Mouse (Mus musculus): ENCODE data around the gene Tubb2a.
A peak's percentile ranks its signal among the peaks of the same experiment; 100 is the strongest.
"Not testable (repeated sequence)": the region's sequence is repeated elsewhere in the genome, so short reads cannot be mapped to it uniquely, and the experiment has no call there.

Gene Tubb2a

GRCm38 (mm10) chr13:34088871-34089288 lies 11.1 kb upstream of the Tubb2a start:
- peak in 1 of 2 experiments; percentile 5 for DNase-seq

DNA sequence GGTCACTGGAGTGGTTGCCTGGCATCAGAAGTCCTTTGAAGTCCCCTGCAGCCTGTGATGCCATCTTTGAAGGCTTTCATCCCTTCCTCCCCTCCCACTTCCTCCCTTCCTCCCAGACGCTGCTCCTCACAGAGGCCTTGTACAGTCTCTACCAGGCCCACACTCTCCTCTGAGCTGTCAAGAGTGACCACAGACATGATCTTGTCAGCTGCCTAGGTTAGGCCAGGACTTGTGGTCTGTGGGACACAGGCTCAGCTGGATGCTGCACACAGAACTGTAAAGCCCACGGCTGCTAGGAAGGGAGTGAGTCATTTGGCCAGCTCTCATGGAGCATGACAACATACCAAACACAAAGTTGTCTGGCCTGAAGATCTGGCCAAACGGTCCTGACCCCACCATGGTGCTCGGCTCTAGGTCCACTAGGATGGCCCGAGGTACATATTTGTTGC lies 10.4 kb upstream of the Tubb2a start:
- DNase-seq = not testable (repeated sequence)

- no peak for DNase-seq
These were observed 9.4 kb upstream of the Tubb2a start for GRCm38 (mm10) chr13:34087052-34087812.

DNA sequence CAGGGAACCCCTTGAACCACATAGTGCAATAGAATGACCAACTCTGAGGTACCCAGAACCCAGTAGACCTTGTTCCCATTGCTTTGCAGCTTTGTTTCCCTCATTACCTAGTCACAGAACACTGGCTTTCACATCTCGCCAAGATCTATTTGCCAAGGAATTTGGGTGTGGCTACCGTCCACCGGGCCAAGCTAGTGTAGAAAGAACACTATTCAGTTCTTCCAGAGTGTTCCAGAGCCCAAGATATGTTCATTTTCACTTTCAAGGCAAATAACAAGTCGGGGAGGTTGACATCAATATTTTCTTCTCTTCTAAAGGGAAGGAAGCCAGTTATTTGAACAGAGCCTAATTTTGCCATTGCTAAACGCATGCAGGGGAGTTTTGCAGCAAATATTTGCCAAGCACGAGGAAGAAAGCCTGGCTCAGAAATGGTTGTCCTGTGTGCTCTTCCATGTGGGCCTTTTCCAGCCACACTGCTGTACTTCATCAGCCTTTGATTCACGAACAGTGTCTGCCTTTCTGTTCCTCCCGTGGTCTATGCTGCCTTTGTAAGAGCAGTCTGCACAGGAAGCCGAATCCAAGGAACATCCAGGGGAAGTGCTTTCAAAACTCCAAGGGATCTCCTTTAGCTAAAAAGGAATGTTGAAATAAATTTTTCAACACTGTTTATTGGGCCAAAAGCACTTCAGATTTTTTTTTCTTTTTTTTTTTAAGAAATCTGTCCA lies 6.4 kb upstream of the Tubb2a start:
- DNase-seq = no peak

GRCm38 (mm10) chr13:34081926-34082325 lies 4.1 kb upstream of the Tubb2a start:
- no peak for DNase-seq

GRCm38 (mm10) chr13:34079801-34080200 lies 2.0 kb upstream of the Tubb2a start:
- no peak for DNase-seq

GRCm38 (mm10) chr13:34078500-34079280 lies 883 bp upstream of the Tubb2a start:
- peak; percentile 6 to 14 for DNase-seq

DNA sequence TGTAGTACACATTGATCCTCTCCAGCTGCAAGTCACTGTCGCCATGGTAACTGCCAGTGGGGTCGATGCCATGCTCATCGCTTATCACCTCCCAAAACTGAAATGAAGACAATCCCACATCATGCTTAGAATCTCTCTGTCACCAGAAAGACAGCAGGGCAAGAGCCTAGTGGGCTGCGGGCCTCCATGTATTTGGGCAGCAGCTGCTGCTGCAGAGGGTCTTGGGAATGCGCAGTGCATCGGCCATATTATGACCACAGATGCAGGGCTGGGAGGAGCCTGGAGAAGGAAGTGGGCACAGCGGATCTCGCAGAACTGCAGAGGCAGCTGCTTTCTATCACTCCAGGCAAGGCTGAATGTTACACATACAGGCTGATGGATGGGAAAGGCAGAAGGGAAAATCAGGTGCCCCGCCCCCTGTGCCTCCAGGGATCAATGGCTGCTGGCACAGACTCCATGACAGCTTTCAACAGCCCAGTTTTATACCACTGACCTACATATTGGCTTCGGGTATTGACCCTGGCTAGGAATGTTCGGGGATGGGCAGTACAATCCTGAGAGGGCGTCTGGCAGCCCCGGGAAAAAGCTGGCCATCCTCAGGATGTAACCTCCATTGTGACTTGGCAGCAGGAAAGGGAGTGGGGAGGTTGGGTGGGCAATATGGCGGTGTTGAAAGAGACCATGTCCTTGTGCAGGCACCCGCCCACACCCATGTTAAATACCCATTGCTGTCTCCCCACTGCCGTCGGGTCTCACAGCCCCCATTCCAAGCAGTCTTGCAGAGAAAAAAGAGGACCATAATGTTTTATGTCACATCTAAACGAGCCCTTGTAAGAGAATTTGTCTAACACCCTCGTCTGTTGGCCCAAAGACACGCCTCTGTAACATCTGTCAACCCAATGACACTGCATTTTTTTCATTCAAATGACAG lies 981 bp downstream of the Tubb2a start:
- peak; percentile 3 to 4 for DNase-seq

- DNase-seq = not testable (repeated sequence)
These were observed 1.9 kb downstream of the Tubb2a start for GRCm38 (mm10) chr13:34075893-34076292.

DNA sequence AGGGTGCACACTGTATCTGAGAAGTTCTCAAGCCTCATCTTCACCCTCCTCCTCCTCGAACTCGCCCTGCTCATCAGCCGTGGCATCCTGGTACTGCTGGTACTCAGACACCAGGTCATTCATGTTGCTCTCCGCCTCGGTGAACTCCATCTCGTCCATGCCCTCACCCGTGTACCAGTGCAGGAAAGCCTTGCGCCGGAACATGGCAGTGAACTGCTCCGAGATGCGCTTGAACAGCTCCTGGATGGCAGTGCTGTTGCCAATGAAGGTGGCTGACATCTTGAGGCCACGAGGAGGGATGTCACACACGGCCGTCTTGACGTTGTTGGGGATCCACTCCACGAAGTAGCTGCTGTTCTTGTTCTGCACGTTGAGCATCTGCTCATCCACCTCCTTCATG lies 3.4 kb downstream of the Tubb2a start:
- DNase-seq = not testable (repeated sequence)

- DNase-seq = no peak
These were observed 5.0 kb downstream of the Tubb2a start for GRCm38 (mm10) chr13:34072847-34073246.

GRCm38 (mm10) chr13:34071836-34072235 lies 6.0 kb downstream of the Tubb2a start:
- DNase-seq = no peak

DNA sequence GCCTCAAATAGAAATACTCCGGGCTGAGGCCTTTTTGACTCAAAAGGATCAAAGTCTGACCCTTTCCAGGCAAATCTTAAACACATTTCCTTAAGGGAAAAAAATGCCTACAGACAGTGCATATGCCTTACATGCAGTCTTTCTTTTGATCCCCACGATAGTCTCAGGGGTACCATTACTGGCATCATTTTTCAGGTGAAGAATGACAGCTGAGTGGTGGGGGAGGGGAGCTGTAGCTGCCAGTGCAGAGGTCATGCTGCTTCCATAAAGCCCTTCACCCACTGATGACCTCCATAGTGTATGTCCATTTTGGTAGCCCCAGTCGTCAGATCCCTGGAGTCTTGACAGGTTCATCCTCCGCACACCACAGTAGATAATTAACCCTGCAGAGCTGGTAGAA lies 7.5 kb downstream of the Tubb2a start:
- DNase-seq = no peak

- DNase-seq = no peak
These were observed 11.5 kb downstream of the Tubb2a start for GRCm38 (mm10) chr13:34066351-34066750.

GRCm38 (mm10) chr13:34062466-34062865 lies 15.3 kb downstream of the Tubb2a start:
- DNase-seq = no peak

GRCm38 (mm10) chr13:34060061-34060460 lies 17.7 kb downstream of the Tubb2a start:
- no peak for DNase-seq

DNA sequence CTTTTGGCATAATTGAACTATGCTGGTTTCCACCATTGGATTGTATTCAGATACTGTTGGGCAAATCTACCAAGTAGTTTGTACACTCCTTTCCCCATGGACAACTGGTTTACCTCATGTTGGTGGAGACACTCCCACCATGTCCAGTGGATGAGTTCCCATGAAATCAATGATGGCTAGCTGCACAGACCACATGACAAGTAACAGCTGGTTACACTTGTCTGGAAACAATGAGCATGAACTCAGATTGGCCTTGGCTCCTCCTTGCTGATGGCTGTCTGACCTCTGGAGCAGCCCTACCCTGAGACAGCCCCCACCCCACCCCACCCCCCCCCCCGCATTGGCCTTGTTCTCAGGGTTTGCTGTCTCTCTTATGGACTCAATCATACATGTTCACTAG lies 20.6 kb downstream of the Tubb2a start:
- DNase-seq = no peak

DNA sequence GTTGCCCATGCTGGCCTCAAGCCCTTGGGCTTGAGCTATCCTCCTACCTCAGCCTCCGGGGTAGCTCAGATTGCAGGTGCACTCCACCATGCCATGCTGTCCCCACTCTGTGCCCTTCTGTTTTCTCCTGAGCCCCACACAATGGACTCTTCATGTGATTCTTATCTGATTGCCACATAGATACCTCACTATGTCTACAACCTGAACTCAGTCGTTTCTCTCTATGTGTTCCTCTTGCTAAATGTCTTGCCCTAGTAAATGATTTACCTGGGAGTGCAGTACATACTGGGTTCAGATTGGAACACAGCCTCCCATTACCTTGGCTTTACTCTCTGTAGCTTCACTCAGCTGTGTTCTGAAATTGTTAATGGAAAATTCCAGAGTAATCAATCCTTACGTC lies 22.8 kb downstream of the Tubb2a start:
- DNase-seq = no peak

GRCm38 (mm10) chr13:34054391-34054790 lies 23.4 kb downstream of the Tubb2a start:
- DNase-seq = no peak

DNA sequence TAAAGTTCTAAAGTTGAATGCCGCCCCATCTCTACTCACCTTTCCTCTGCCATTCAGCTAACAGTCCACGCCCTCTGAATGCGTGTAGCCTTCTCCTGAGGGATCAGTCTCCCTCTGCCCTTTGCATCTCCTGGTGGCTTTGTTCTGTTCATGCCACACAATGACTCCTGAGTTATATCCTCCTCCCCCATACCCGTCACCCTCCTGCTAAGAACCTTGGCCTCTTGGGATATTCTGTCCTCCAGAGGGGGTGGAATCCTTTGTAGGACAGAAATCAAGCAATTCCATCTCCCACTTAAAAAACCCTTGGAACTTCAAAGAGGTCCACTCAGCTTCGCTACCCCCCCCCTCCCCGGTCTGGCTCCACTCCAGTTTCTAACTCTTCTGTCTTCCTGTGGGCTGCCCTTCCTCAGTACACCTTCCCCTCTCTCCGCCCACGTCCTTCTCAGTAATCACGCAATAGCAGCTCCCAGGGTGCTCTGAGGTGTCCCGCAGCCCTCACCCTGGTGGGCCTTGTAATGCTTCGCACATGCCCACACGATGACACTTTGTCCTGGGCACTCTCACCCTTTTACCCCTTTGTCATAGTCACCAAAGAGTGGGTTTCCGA lies 24.0 kb downstream of the Tubb2a start:
- no peak for DNase-seq

DNA sequence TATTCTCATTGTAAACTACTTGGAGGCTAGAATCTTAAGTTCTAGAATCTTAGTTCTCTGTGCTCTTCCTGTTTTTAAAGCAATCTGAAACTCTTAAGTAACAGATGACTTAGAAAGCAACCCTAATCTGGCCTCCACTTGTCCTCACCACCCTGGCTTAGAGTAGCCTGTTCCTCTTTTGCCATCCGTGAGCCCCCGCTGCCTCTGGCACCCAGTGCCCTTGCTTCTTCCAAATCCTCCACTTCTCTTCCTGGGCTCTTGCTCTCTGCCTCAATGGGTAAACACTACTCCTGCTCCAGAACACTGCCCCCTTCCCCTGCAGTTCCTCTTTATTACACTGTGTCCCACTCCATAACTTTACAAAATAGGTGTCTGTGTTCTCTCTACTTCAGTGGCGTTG lies 26.1 kb downstream of the Tubb2a start:
- DNase-seq = peak; percentile 21 to 33

GRCm38 (mm10) chr13:34050479-34050878 lies 27.3 kb downstream of the Tubb2a start:
- no peak for DNase-seq
